Mouse (Mus musculus) lung, embryonic 16.5 days (tissue): ENCODE data around the gene Zfyve28. TPM values are rescaled to one million over a fixed set of nuclear protein-coding genes. Genes with fewer than 3 reads are reported as not detected.

Source experiments
- ATAC-seq: fragments of 200-750 bp; cut with Nextera tagmentation; 2 replicates; pipeline ENCODE4 v1.8.0; 2017; ENCODE audit warnings: low read depth, mild to moderate bottlenecking, moderate library complexity
- H3K27ac ChIP-seq: fragments of 300-500 bp; sonication (generic); 2 replicates; pipeline ENCODE4 v1.5.1; 2014; ENCODE audit warnings: mild to moderate bottlenecking, control low read depth, low read length
- H3K27me3 ChIP-seq: fragments of 300-500 bp; sonication (generic); 2 replicates; pipeline ENCODE4 v1.6.1; 2014; ENCODE audit warnings: low read depth, low read length, mixed read lengths; ENCODE audit not compliant: control insufficient read depth, insufficient read depth
- H3K36me3 ChIP-seq: fragments of 300-500 bp; sonication (generic); 2 replicates; pipeline ENCODE4 v1.6.1; 2014; ENCODE audit warnings: low read length; ENCODE audit not compliant: control insufficient read depth, insufficient read depth
- H3K4me1 ChIP-seq: fragments of 300-500 bp; sonication (generic); replicated peaks from 2 replicates; pipeline ENCODE4 v1.6.1; 2014; ENCODE audit warnings: low read length, mixed read lengths; ENCODE audit not compliant: control insufficient read depth, insufficient read depth
- H3K4me2 ChIP-seq: fragments of 300-500 bp; sonication (generic); 2 replicates; pipeline ENCODE4 v1.6.1; 2014; ENCODE audit warnings: low read depth, low read length, control low read depth
- H3K4me3 ChIP-seq: fragments of 300-500 bp; sonication (generic); 2 replicates; pipeline ENCODE4 v1.5.1; 2014; ENCODE audit warnings: mild to moderate bottlenecking, low read length, control low read depth
- H3K9ac ChIP-seq: fragments of 300-500 bp; sonication (generic); 2 replicates; pipeline ENCODE4 v1.6.1; 2014; ENCODE audit warnings: low read length, control low read depth
- H3K9me3 ChIP-seq: fragments of 300-500 bp; sonication (generic); 2 replicates; pipeline ENCODE4 v1.6.1; 2016; ENCODE audit warnings: low read length; ENCODE audit not compliant: control insufficient read depth
- WGBS: fragments of 180-500 bp; shearing (Covaris S2); extraction: QIAGEN DNeasy Blood & Tissue Kit; methylation state at CpG from one replicate; pipeline ENCODE4 v1.1.7; 2014; 5-methylcytosine and 5-hydroxymethylcytosine counted together
- polyA plus RNA-seq: library from polyadenylated mRNA; unstranded; fragments of >200 nt; fragmentation: Nextera tagmentation; extraction: Ambion mirVana; gene quantifications from 2 replicates; pipeline ENCODE4 v1.2.1, GENCODE M21; 2015

The Zfyve28 gene
- polyA plus RNA-seq, 1 experiment from 2014 or later, result 0.26 TPM

GRCm38 (mm10) chr5:34147554-34147953, 140.7 kb downstream of the Zfyve28 start:
- Histone ChIP-seq H3K4me3 (no peak overlapping the region), H3K36me3 (no peaks in the 10 kb centered on the region), H3K9ac (no peak overlapping the region), H3K4me1 (no peaks in the 10 kb centered on the region), H3K27me3 (no peaks in the 10 kb centered on the region), H3K9me3 (no peaks in the 10 kb centered on the region), H3K27ac (no peak overlapping the region), H3K4me2 (no peak overlapping the region)
- 96% methylated on average over 3 of the region's 3 CpGs for WGBS
- ATAC-seq, result no peak

Other genes with a start within 250 kb of the Zfyve28 start
- 1.0 and 1.8 TPM in 2 replicates for gene Poln, start 119.0 kb downstream of the Zfyve28 start, polyA plus RNA-seq
- gene Haus3, start 118.9 kb downstream of the Zfyve28 start, polyA plus RNA-seq, result 38.1 and 40.7 TPM in 2 replicates
- 57.4 and 61.1 TPM in 2 replicates for gene Mxd4, start 100.7 kb downstream of the Zfyve28 start, polyA plus RNA-seq
- 0.43 and 0.58 TPM in 2 replicates for gene Cfap99, start 151 bp upstream of the Zfyve28 start, polyA plus RNA-seq
- 147 and 158 TPM in 2 replicates for gene Rnf4, start 47.8 kb upstream of the Zfyve28 start, polyA plus RNA-seq
- 10.3 and 12.7 TPM in 2 replicates for gene Fam193a, start 81.5 kb upstream of the Zfyve28 start, polyA plus RNA-seq
- gene Tnip2, start 225.5 kb upstream of the Zfyve28 start, polyA plus RNA-seq, result 23.4 and 27.3 TPM in 2 replicates
- 5.9 and 11.0 TPM in 2 replicates for gene Sh3bp2, start 237.4 kb upstream of the Zfyve28 start, polyA plus RNA-seq